Mouse (Mus musculus): ENCODE measurements around the gene Gp1ba. TPM values are rescaled to one million over a fixed set of nuclear protein-coding genes. Genes with fewer than 3 reads are reported as not detected.

Gene Gp1ba
- total RNA-seq, 1 experiment: 0.45 TPM

DNA sequence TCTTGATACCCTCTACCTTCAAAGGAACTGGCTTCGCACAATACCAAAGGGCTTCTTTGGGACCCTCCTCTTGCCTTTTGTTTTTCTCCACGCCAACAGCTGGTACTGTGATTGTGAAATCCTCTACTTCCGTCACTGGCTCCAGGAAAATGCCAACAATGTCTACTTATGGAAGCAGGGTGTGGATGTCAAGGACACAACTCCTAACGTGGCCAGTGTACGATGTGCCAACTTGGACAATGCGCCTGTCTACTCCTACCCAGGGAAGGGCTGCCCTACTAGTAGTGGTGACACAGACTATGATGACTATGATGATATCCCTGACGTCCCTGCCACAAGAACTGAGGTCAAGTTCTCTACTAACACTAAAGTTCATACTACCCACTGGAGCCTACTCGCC is 1.1 kb downstream of the Gp1ba start:
- Histone ChIP-seq H3K9ac (ENCODE audit: insufficient read depth, low read depth, low read length, poor library complexity, severe bottlenecking) (no peak overlapping the region), H3K27ac (ENCODE audit: insufficient read depth, low read depth, low read length, poor library complexity, severe bottlenecking) (no peak overlapping the region)
- in situ Hi-C loops (cut with MboI; ENCODE audit: low sequenced_read_pairs in 2 of 2, unreplicated experiment in 2 of 2): no loop called here

DNA sequence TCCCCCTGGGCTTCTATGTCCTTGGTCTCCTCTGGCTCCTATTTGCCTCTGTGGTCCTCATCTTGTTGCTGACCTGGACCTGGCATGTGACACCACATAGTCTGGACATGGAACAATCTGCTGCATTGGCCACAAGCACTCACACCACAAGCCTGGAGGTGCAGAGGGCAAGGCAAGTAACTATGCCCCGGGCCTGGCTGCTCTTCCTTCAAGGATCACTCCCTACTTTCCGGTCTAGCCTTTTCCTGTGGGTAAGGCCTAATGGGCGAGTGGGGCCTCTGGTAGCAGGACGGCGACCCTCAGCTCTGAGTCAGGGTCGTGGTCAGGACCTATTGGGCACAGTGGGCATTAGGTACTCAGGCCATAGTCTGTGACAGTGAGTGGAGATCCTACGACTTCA is 2.3 kb downstream of the Gp1ba start:
- Histone ChIP-seq H3K9me3 (ENCODE audit: control insufficient read depth, insufficient read depth, low read depth, low read length) (no peaks in the 10 kb centered on the region), H3K27ac (ENCODE audit: insufficient read depth, low read depth, low read length, poor library complexity, severe bottlenecking) (no peak overlapping the region), H3K4me3 (ENCODE audit: insufficient read depth in 1 of 2, low read depth in 1 of 2, low read length in 2 of 2, poor library complexity in 1 of 2, severe bottlenecking in 1 of 2) (no peak overlapping the region), H3K36me3 (ENCODE audit: control insufficient read depth, insufficient read depth, low read length, poor library complexity, severe bottlenecking) (peaks cover 17% of the 10 kb centered on the region), H3K9ac (ENCODE audit: insufficient read depth, low read depth, low read length, poor library complexity, severe bottlenecking) (no peak overlapping the region), H3K4me1 (ENCODE audit: control insufficient read depth in 2 of 2, insufficient read depth in 2 of 2, low read length in 2 of 2, poor library complexity in 1 of 2) (peaks cover 0 to 10% of the 10 kb centered on the region in 2 experiments; a peak in 2 of 4 replicates)
- no peak for DNase-seq (ENCODE audit: low read depth, low spot score)
- in situ Hi-C loops (cut with MboI; ENCODE audit: low sequenced_read_pairs in 2 of 2, unreplicated experiment in 2 of 2): no loop called here
- TF ChIP-seq HCFC1 (IDR thresholded peaks at IDR 0.05; ENCODE audit: borderline replicate concordance, insufficient read depth, low read length) (no peak), ZC3H11A (IDR thresholded peaks at IDR 0.05; ENCODE audit: borderline replicate concordance, low read depth, low read length) (no peak), ZNF384 (IDR thresholded peaks at IDR 0.05; ENCODE audit: low read depth, low read length) (no peak), CHD2 (IDR thresholded peaks at IDR 0.05; ENCODE audit: low read depth, low read length) (no peak), MAFK (IDR thresholded peaks at IDR 0.05; ENCODE audit: insufficient read depth, low read depth, low read length) (no peak)

More for the DNA sequence above, 1.1 kb downstream of the Gp1ba start:
- no peak for DNase-seq (ENCODE audit: low read depth, low spot score)
- Histone ChIP-seq H3K4me1 (ENCODE audit: control insufficient read depth in 2 of 2, insufficient read depth in 2 of 2, low read length in 2 of 2, poor library complexity in 1 of 2) (no peaks in the 10 kb centered on the region), H3K4me3 (ENCODE audit: insufficient read depth in 1 of 2, low read depth in 1 of 2, low read length in 2 of 2, poor library complexity in 1 of 2, severe bottlenecking in 1 of 2) (no peak overlapping the region), H3K9me3 (ENCODE audit: control insufficient read depth, insufficient read depth, low read depth, low read length) (no peaks in the 10 kb centered on the region), H3K36me3 (ENCODE audit: control insufficient read depth, insufficient read depth, low read length, poor library complexity, severe bottlenecking) (peaks cover 8% of the 10 kb centered on the region)
- TF ChIP-seq HCFC1 (IDR thresholded peaks at IDR 0.05; ENCODE audit: borderline replicate concordance, insufficient read depth, low read length): no peak
- no peak for TF ChIP-seq ZNF384 (IDR thresholded peaks at IDR 0.05; ENCODE audit: low read depth, low read length)
- no peak for TF ChIP-seq ZC3H11A (IDR thresholded peaks at IDR 0.05; ENCODE audit: borderline replicate concordance, low read depth, low read length)
- no peak for TF ChIP-seq CHD2 (IDR thresholded peaks at IDR 0.05; ENCODE audit: low read depth, low read length)
- TF ChIP-seq MAFK (IDR thresholded peaks at IDR 0.05; ENCODE audit: insufficient read depth, low read depth, low read length): no peak

DNA sequence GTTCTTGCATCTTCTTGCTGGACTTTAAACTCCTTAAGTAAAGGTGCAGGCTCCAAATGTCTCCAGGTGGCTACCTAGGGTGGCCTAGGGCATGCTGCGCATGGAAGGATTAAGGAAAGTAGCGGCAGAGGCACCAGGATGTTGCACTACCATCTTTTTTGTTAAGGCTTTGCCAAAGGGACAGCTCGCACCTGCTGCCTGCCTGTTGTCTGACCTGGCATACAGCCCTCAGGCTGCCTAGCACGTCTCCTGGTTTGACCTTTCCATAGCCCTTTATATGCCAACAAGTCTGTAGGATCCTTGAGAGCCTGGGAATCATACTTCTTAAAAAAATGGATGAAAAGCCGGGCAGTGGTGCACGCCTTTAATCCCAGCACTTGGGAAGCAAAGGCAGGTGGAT is 4.1 kb downstream of the Gp1ba start:
- no peak overlapping the region for H3K27ac ChIP-seq (ENCODE audit: insufficient read depth, low read depth, low read length, poor library complexity, severe bottlenecking)
- in situ Hi-C loops (cut with MboI; ENCODE audit: low sequenced_read_pairs in 2 of 2, unreplicated experiment in 2 of 2): no loop called here
- TF ChIP-seq HCFC1 (IDR thresholded peaks at IDR 0.05; ENCODE audit: borderline replicate concordance, insufficient read depth, low read length) (no peak), CHD2 (IDR thresholded peaks at IDR 0.05; ENCODE audit: low read depth, low read length) (no peak), ZC3H11A (IDR thresholded peaks at IDR 0.05; ENCODE audit: borderline replicate concordance, low read depth, low read length) (no peak), ZNF384 (IDR thresholded peaks at IDR 0.05; ENCODE audit: low read depth, low read length) (no peak), MAFK (IDR thresholded peaks at IDR 0.05; ENCODE audit: insufficient read depth, low read depth, low read length) (no peak)
- no peak overlapping the region for H3K9ac ChIP-seq (ENCODE audit: insufficient read depth, low read depth, low read length, poor library complexity, severe bottlenecking)
- H3K4me3 ChIP-seq (ENCODE audit: insufficient read depth in 1 of 2, low read depth in 1 of 2, low read length in 2 of 2, poor library complexity in 1 of 2, severe bottlenecking in 1 of 2): no peak overlapping the region
- H3K4me1 ChIP-seq (ENCODE audit: control insufficient read depth in 2 of 2, insufficient read depth in 2 of 2, low read length in 2 of 2, poor library complexity in 1 of 2): peaks cover 0 to 10% of the 10 kb centered on the region in 2 experiments; a peak in 2 of 4 replicates
- H3K36me3 ChIP-seq (ENCODE audit: control insufficient read depth, insufficient read depth, low read length, poor library complexity, severe bottlenecking): peaks cover 17% of the 10 kb centered on the region
- no peak for DNase-seq (ENCODE audit: low read depth, low spot score)
- H3K9me3 ChIP-seq (ENCODE audit: control insufficient read depth, insufficient read depth, low read depth, low read length): no peaks in the 10 kb centered on the region

DNA sequence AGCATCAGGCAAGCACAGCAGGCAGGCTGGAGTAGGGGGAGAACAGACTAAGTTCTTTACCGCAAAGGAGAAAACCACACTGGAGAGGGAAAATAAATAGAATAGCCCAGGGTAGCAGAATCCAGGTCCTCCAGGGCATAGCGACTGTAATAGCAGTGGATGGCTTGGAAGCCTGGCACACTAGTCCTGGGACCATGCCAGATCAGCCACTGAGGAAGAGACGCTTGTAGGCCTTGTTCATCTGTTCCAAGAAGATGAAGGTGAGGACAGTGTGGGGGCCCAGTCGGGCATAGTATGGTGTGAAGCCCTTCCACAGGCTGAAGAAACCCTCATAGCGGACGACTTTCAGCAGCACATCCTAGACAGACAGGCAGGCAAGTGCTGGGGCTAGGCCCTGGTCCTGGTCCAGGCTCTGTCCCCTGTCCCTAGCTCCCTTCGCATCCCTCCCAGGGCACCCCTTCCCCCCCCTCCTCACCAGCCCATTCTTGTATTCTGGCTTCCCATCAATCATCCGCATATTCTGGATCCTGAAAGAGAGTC is 5.7 kb downstream of the Gp1ba start:
- in situ Hi-C loops (cut with MboI; ENCODE audit: low sequenced_read_pairs in 2 of 2, unreplicated experiment in 2 of 2): no loop called here
- no peak overlapping the region for H3K4me3 ChIP-seq (ENCODE audit: insufficient read depth in 1 of 2, low read depth in 1 of 2, low read length in 2 of 2, poor library complexity in 1 of 2, severe bottlenecking in 1 of 2)
- peaks cover 0 to 10% of the 10 kb centered on the region in 2 experiments; a peak in 2 of 4 replicates for H3K4me1 ChIP-seq (ENCODE audit: control insufficient read depth in 2 of 2, insufficient read depth in 2 of 2, low read length in 2 of 2, poor library complexity in 1 of 2)
- DNase-seq (ENCODE audit: low read depth, low spot score): no peak
- TF ChIP-seq ZNF384 (IDR thresholded peaks at IDR 0.05; ENCODE audit: low read depth, low read length) (no peak), ZC3H11A (IDR thresholded peaks at IDR 0.05; ENCODE audit: borderline replicate concordance, low read depth, low read length) (no peak), MAFK (IDR thresholded peaks at IDR 0.05; ENCODE audit: insufficient read depth, low read depth, low read length) (no peak), HCFC1 (IDR thresholded peaks at IDR 0.05; ENCODE audit: borderline replicate concordance, insufficient read depth, low read length) (no peak), CHD2 (IDR thresholded peaks at IDR 0.05; ENCODE audit: low read depth, low read length) (no peak)
- H3K9ac ChIP-seq (ENCODE audit: insufficient read depth, low read depth, low read length, poor library complexity, severe bottlenecking): no peak overlapping the region
- H3K9me3 ChIP-seq (ENCODE audit: control insufficient read depth, insufficient read depth, low read depth, low read length): no peaks in the 10 kb centered on the region
- H3K36me3 ChIP-seq (ENCODE audit: control insufficient read depth, insufficient read depth, low read length, poor library complexity, severe bottlenecking): peaks cover 24% of the 10 kb centered on the region
- H3K27ac ChIP-seq (ENCODE audit: insufficient read depth, low read depth, low read length, poor library complexity, severe bottlenecking): no peak overlapping the region
